Mouse (Mus musculus) forebrain, embryonic 16.5 days (tissue): ENCODE data around the gene Gm10912. TPM values are rescaled to one million over a fixed set of nuclear protein-coding genes. Genes with fewer than 3 reads are reported as not detected.
"Not testable (repeated sequence)": the region's sequence is repeated elsewhere in the genome, so short reads cannot be mapped to it uniquely, and the experiment has no call there.

Experiments
- ATAC-seq: fragments of 200-750 bp; cut with Nextera tagmentation; 2 replicates; pipeline ENCODE4 v1.8.0; 2017; ENCODE audit warnings: mild to moderate bottlenecking, moderate library complexity
- H3K27ac ChIP-seq: fragments of 300-500 bp; sonication (generic); 2 replicates; pipeline ENCODE4 v1.5.1; 2014; ENCODE audit warnings: low read length, control low read depth
- H3K27me3 ChIP-seq: fragments of 300-500 bp; sonication (generic); replicated peaks from 2 replicates; pipeline ENCODE4 v1.6.1; 2014; ENCODE audit warnings: low read length; ENCODE audit not compliant: control insufficient read depth, insufficient read depth
- H3K36me3 ChIP-seq: fragments of 300-500 bp; sonication (generic); 2 replicates; pipeline ENCODE4 v1.6.1; 2014; ENCODE audit not compliant: control insufficient read depth, insufficient read depth
- H3K4me1 ChIP-seq: fragments of 300-500 bp; sonication (generic); replicated peaks from 2 replicates; pipeline ENCODE4 v1.6.1; 2014; ENCODE audit warnings: low read length; ENCODE audit not compliant: control insufficient read depth, insufficient read depth
- H3K4me2 ChIP-seq: fragments of 300-500 bp; sonication (generic); 2 replicates; pipeline ENCODE4 v1.6.1; 2014; ENCODE audit warnings: mild to moderate bottlenecking, low read length, control low read depth
- H3K4me3 ChIP-seq: fragments of 300-500 bp; sonication (generic); replicated peaks from 2 replicates; pipeline ENCODE4 v1.5.1; 2014; ENCODE audit warnings: mild to moderate bottlenecking, low read length, control low read depth
- H3K9ac ChIP-seq: fragments of 300-500 bp; sonication (generic); replicated peaks from 2 replicates; pipeline ENCODE4 v1.6.1; 2014; ENCODE audit warnings: low read depth, low read length, control low read depth
- H3K9me3 ChIP-seq: fragments of 300-500 bp; sonication (generic); 2 replicates; pipeline ENCODE4 v1.6.1; 2016; ENCODE audit warnings: low read length; ENCODE audit not compliant: control insufficient read depth
- WGBS: fragments of 180-500 bp; shearing (Covaris S2); extraction: QIAGEN DNeasy Blood & Tissue Kit; methylation state at CpG from one replicate; pipeline ENCODE4 v1.1.7; 2014; 5-methylcytosine and 5-hydroxymethylcytosine counted together
- polyA plus RNA-seq: library from polyadenylated mRNA; unstranded; fragments of >200 nt; fragmentation: Nextera tagmentation; extraction: Ambion mirVana; gene quantifications from 2 replicates; pipeline ENCODE4 v1.2.1, GENCODE M21; 2015

Gene Gm10912
- polyA plus RNA-seq, 1 experiment from 2014 or later = not detected

- Histone ChIP-seq H3K36me3 (peaks cover 15% of the 10 kb centered on the region), H3K27me3 (no peaks in the 10 kb centered on the region), H3K4me2 (no peak overlapping the region), H3K9ac (no peak overlapping the region), H3K9me3 (no peaks in the 10 kb centered on the region), H3K4me3 (no peak overlapping the region), H3K27ac (no peak overlapping the region), H3K4me1 (no peaks in the 10 kb centered on the region)
- WGBS = 94% methylated on average over 10 of the region's 10 CpGs
- ATAC-seq = no peak
Observed at GRCm38 (mm10) chr2:104059786-104060185, 5.8 kb upstream of the Gm10912 start.

- Histone ChIP-seq H3K9ac (no peak overlapping the region), H3K9me3 (no peaks in the 10 kb centered on the region), H3K36me3 (peaks cover 10% of the 10 kb centered on the region), H3K4me2 (no peak overlapping the region), H3K4me1 (no peaks in the 10 kb centered on the region), H3K27me3 (no peaks in the 10 kb centered on the region), H3K4me3 (no peak overlapping the region), H3K27ac (no peak overlapping the region)
- 89% methylated on average over 6 of the region's 6 CpGs for WGBS
- ATAC-seq = no peak
Observed at GRCm38 (mm10) chr2:104060996-104061395, 4.6 kb upstream of the Gm10912 start.

- no peaks in the 10 kb centered on the region for H3K9me3 ChIP-seq
- no peak overlapping the region for H3K4me3 ChIP-seq
- H3K27ac ChIP-seq = no peak overlapping the region
- no peaks in the 10 kb centered on the region for H3K4me1 ChIP-seq
- no peaks in the 10 kb centered on the region for H3K27me3 ChIP-seq
- H3K9ac ChIP-seq = no peak overlapping the region
- H3K36me3 ChIP-seq = peaks cover 10% of the 10 kb centered on the region
- ATAC-seq = no peak
- no peak overlapping the region for H3K4me2 ChIP-seq
Observed at GRCm38 (mm10) chr2:104062665-104063064, 3.0 kb upstream of the Gm10912 start.

- no peaks in the 10 kb centered on the region for H3K4me1 ChIP-seq
- no peak for ATAC-seq
- no peak overlapping the region for H3K4me2 ChIP-seq
- no peaks in the 10 kb centered on the region for H3K9me3 ChIP-seq
- peaks cover 10% of the 10 kb centered on the region for H3K36me3 ChIP-seq
- WGBS = 93% methylated on average over 2 of the region's 2 CpGs
- H3K4me3 ChIP-seq = no peak overlapping the region
- H3K27me3 ChIP-seq = no peaks in the 10 kb centered on the region
- no peak overlapping the region for H3K27ac ChIP-seq
- H3K9ac ChIP-seq = no peak overlapping the region
Observed at GRCm38 (mm10) chr2:104064152-104064551, 1.5 kb upstream of the Gm10912 start.

GRCm38 (mm10) chr2:104068450-104068849 lies 2.8 kb downstream of the Gm10912 start, which contains the start of gene Gm10799:
TSS of gene Gm10799 (minus strand) at chr2:104068550.
- not testable (repeated sequence) for H3K36me3 ChIP-seq, H3K9me3 ChIP-seq, H3K4me2 ChIP-seq, H3K9ac ChIP-seq, ATAC-seq, H3K27me3 ChIP-seq, H3K4me3 ChIP-seq, H3K4me1 ChIP-seq, H3K27ac ChIP-seq
- WGBS = 84% methylated on average over 7 of the region's 7 CpGs

- 3% methylated on average over 13 of the region's 13 CpGs for WGBS
- peak within 1 kb of the TSS; percentile 58 for H3K4me2 ChIP-seq
- H3K4me3 ChIP-seq = peak within 1 kb of the TSS; percentile 43
- H3K36me3 ChIP-seq = no peaks in the 10 kb centered on the region
- H3K9ac ChIP-seq = peak within 1 kb of the TSS; percentile 24; the same call in 1 of the 2 replicates
- no peaks in the 10 kb centered on the region for H3K27me3 ChIP-seq
- no peaks in the 10 kb centered on the region for H3K9me3 ChIP-seq
- H3K4me1 ChIP-seq = peaks cover 4% of the 10 kb centered on the region
- peak; percentile 80 for ATAC-seq
- H3K27ac ChIP-seq = no peak within 1 kb of the TSS
Observed at GRCm38 (mm10) chr2:104069704-104070185, 4.1 kb downstream of the Gm10912 start, which contains the start of gene Cd59b. TSS of gene Cd59b (plus strand) at chr2:104069849.

GRCm38 (mm10) chr2:104078285-104078684 lies 12.7 kb downstream of the Gm10912 start:
- not testable (repeated sequence) for H3K27me3 ChIP-seq, H3K4me1 ChIP-seq, H3K27ac ChIP-seq, H3K36me3 ChIP-seq, ATAC-seq, H3K9ac ChIP-seq, H3K4me2 ChIP-seq, H3K4me3 ChIP-seq, H3K9me3 ChIP-seq
- WGBS = 81% methylated on average over 5 of the region's 5 CpGs

GRCm38 (mm10) chr2:104081436-104082050 lies 15.9 kb downstream of the Gm10912 start:
- not testable (repeated sequence) for H3K27ac ChIP-seq, H3K4me2 ChIP-seq, H3K9me3 ChIP-seq, H3K36me3 ChIP-seq, H3K27me3 ChIP-seq, H3K4me1 ChIP-seq, H3K4me3 ChIP-seq, ATAC-seq, H3K9ac ChIP-seq
- no CpG with 5 or more reads among the region's 1 CpGs for WGBS

GRCm38 (mm10) chr2:104082474-104082873 lies 16.8 kb downstream of the Gm10912 start:
- Histone ChIP-seq H3K27me3 (no peaks in the 10 kb centered on the region), H3K9me3 (no peaks in the 10 kb centered on the region), H3K36me3 (no peaks in the 10 kb centered on the region), H3K27ac (no peak overlapping the region), H3K4me2 (no peak overlapping the region), H3K4me1 (no peaks in the 10 kb centered on the region), H3K9ac (no peak overlapping the region), H3K4me3 (no peak overlapping the region)
- no peak for ATAC-seq

- not testable (repeated sequence) for H3K27me3 ChIP-seq, H3K4me2 ChIP-seq, H3K4me1 ChIP-seq, ATAC-seq, H3K36me3 ChIP-seq, H3K9me3 ChIP-seq, H3K4me3 ChIP-seq, H3K27ac ChIP-seq, H3K9ac ChIP-seq
Observed at GRCm38 (mm10) chr2:104084027-104084426, 18.4 kb downstream of the Gm10912 start.
